Mouse (Mus musculus): ENCODE data around the gene Fam124a.
"Not testable (repeated sequence)": the region's sequence is repeated elsewhere in the genome, so short reads cannot be mapped to it uniquely, and the experiment has no call there.

The Fam124a gene

DNA sequence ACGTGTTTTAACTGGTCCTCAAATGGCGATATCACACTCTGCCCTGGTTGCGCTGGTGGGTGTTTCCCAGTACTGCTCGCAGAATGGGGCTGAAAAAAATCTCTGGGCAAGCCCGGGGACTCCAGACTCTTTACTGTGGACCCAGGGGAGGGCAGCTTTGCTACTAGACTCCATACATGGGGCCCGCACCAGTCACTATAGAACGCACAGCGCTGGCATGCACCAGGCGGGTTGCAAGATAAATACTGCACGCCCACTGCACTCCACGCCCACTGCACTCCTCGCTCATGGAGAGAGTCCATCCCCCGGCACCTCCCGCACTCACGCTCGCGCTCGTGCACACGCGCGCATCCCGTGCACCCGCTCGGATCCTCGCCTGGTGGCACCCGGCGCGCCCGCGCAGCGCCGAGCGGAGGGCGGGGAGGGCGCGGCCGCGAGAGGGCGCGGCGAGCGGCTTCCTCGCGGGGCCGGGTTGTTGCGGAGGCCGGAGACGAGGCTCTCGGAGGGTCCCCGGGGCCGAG lies at the start of gene Fam124a:
TSS of gene Fam124a (plus strand) at position 429 of the 521 bp plus-strand sequence.
- in situ Hi-C loops (cut with MboI, MseI): no loop called here

DNA sequence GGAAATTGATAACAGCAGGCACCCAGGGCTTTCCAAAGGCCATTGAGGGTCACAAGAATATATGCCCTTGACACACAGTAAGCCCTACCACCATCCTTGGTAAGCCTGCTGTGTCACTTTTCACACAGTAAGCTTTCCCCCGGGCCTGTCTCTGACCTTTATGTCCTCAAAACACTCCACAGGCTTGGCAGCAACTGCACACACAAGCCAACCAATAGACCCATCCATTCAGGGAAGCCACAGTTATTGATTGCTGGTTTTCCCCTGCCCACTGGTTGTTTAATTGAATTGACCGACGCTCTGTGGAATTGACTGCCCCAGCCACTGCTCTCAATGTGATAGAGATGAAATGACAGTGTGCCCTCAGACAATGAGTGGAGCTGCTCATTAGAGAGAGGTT lies 49.3 kb upstream of the Fam124a start:
- in situ Hi-C loops (cut with MboI, MseI): no loop called here

DNA sequence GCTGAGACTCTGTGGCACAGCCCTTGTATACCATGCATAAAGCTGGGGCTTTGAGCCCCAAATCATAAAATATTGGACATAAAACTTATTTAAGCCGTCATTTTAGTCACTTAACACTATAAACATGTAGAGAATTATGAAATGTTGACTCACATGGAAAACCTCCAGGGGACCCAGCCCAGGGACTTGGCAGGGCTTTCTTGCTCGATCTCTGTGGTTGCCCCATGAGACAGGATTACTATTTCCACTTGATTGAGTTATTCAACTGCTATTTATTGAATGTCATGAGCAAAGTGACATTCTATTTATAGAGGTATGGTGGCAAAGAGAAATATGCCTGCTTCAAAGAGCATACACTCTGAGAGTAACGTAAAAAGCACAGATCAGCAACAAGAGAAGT lies 46.2 kb upstream of the Fam124a start:
- in situ Hi-C loops (cut with MboI, MseI): no loop called here

DNA sequence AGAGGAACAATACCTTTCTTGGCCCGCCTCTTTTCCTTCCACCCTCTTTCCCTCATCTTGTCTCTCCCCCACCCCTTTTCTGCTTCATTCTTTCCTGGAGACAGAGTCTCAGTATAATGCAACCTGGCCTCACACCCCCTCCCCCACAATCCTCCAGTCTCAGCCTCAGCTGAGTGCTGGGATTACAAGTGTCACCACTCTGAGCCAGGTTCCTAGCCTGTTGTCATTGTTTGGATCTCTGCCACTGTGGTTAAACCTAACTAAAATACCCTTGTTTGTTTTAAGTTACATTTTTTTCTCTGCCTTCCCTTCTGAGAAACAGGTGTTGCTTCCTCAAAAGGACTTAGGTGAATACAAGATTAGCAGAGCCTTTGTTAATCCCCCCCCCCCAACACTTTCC lies 42.7 kb upstream of the Fam124a start:
- in situ Hi-C loops (cut with MboI, MseI): no loop called here

DNA sequence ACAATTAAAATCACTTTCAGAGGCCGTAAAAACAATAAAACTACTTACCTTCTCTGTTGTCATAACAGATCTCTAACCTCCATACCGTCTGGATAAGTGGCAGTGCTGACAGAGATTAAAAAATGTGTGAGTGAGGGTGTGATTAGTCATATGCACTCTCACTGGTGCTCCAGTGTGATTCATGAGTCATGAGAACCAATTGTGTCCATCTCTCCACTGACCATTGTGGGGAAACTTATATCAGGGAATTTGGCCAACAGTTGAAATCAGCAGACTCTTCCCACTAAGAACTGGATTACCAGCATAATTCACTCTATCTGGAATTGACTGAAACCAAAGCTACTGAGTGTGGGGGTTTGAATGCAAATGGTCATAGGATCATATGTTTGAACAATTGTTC lies 24.6 kb upstream of the Fam124a start:
- in situ Hi-C loops (cut with MboI, MseI): no loop called here

DNA sequence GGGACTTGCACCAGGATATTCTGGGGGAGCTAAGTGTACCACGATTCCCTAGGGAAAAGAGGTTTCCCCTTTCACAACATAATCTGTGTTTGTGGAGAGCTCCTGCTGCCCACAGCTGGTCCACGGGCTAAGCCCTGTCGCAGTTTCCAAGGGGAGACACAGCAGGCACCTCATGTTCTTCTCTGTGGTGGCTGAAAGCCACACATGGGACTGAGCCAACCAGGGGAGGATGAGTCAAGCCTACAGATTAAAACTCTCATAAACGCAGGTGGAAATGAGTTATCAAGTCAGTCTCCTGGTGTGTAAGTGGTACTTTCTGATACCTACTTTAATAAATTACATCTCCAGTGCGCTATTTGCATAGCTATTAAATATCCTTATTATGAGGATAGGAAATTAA lies 19.4 kb upstream of the Fam124a start:
- in situ Hi-C loops (cut with MboI, MseI): no loop called here

DNA sequence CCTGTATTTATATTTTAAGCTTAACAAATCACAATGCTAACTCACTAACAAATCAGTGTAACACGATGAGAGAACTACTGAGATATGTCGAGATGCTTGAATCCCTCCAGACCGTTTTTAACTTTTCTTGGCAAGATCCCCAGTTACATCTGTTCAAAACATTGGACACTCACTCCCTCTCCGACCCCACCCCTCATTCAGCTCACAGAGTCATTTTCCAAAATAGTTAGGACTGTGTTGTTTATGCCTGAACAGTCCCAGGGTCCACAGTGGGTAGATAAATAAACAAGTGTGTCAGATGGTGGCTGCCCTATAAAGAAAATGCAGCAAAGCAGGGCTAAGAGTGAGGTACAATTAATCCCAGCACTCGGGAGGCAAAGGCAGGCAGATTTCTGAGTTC lies 18.5 kb upstream of the Fam124a start:
- in situ Hi-C loops (cut with MboI, MseI): no loop called here

DNA sequence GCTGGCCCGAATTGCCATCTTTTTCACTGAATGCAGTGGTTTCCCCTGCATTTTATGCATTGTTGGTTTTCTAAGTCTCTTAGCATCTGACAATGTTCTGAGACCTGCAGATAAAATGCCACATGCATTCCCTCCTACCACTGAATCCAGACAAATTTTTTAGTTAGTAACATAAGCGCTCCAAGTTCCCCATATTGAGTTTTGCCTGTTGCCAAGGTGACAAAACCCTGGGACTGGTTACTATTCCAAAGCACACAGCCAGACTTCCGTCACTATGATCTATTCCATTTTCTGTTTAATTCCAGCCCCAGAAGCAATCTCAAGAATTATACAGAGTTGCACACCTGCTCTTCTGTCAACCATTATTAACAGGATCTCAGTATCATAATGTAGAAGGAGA lies 15.7 kb upstream of the Fam124a start:
- in situ Hi-C loops (cut with MboI, MseI): no loop called here

DNA sequence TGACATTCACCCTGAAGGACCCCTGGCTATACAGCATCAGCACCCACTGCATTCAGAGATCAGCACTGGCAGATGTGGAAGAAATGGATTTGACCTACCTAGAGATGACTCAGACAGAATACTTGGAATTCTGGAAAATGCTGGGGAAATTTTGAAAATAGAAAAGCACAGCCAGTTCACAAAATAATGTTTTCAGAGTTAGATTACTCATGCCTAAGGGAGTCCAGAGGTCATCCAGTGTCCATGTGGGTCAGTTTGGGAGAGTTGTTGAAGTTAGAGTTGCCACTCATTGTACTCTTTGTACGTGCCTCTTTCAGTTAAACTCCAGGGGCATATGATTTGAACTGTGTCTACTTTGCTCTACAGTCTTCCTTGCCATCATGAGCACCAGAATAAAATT lies 13.8 kb upstream of the Fam124a start:
- in situ Hi-C loops (cut with MboI, MseI): no loop called here

DNA sequence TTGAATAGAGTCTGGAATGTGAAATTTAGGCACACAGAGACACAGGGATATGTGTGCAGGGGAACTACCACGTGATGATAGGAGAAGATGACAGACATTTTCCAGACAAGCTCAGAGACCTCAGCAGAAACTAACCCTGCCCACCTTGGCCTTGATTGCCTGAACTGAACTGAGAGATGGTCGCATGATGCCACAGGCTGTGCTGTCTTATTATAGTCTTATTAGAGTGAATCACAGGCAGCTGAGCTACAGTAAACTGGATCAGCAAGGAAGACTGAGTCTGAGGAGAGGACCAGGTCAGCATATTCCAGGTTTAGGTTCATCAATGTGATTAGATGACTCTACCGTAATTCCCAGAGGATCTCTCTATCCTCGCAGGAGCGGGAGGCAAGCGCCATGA lies 9.2 kb upstream of the Fam124a start:
- in situ Hi-C loops (cut with MboI, MseI): no loop called here

DNA sequence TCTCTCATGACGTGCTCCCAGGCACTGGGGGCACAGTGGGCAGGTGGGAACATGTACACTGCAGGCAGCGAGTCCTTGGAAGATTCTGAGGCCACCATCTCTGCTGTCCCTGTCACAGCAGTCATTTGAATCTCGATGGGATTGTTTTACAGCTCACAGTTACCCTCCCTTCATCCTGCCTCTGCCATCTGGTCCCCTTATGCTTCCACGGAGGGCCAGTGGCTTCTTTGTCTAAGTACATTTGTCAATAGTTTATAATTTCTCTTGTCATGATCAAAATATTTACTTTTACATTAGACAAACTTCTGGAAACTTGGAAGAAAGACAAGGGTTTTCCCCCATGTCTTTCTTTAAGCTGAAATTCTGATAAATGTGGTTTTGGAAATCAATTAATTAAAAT lies 8.8 kb upstream of the Fam124a start:
- in situ Hi-C loops (cut with MboI, MseI): no loop called here

DNA sequence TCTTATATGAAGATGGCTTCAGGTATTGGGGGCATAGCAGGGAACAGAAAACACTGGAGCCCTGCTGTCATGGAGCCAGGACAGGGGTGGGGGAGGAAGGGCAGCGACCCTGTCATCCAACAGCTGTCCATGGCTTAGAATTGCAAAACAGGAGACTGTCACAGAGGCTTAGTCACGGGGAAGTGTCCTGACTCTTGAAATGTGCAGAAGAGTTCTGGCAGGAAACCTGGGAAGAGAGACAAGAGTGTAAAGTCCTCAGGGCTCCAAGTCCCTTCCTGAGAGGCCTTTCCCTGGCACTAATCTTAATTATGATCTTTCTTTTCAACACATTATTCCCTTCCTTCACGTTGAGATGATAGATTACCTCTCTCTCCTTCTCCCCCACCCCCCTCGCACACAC lies 5.4 kb upstream of the Fam124a start:
- in situ Hi-C loops (cut with MboI, MseI): no loop called here

DNA sequence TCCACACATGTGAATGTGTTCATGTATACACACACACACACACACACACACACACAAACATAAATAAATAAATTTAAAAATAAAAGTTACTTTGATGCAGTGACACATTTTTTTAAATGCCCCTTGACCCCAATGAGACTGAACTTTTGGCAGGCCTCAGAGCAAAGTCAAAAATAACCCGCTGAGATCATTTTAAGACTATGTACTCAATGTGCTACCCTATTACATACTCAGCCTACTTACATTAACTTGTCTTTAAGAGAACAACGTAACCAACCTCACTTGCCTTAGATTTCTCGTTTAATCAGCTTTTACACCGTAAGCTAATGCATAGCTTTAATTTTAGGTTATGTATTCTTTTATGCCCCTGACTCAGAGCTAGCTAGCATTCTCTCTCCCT lies 2.8 kb upstream of the Fam124a start:
- in situ Hi-C loops (cut with MboI, MseI): no loop called here

DNA sequence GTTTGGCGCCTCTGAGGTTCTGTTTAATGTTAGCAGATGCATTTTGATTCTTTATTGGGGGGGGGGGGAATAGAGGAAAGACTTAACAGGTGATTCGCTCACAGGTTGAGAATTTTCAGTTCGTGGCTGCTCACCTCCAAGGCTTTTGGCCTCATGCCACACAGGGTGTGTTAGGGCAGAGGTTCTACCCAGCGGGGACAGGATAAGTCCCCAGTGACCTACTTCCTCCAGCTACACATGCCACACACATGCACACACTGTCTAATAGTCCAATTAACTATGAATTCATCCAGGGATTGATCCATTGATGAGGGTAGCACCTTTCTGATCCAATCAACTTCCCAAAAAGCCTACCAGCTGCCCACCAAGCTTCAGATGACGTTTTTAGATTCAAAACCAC lies 1.8 kb upstream of the Fam124a start:
- in situ Hi-C loops (cut with MboI, MseI): no loop called here

DNA sequence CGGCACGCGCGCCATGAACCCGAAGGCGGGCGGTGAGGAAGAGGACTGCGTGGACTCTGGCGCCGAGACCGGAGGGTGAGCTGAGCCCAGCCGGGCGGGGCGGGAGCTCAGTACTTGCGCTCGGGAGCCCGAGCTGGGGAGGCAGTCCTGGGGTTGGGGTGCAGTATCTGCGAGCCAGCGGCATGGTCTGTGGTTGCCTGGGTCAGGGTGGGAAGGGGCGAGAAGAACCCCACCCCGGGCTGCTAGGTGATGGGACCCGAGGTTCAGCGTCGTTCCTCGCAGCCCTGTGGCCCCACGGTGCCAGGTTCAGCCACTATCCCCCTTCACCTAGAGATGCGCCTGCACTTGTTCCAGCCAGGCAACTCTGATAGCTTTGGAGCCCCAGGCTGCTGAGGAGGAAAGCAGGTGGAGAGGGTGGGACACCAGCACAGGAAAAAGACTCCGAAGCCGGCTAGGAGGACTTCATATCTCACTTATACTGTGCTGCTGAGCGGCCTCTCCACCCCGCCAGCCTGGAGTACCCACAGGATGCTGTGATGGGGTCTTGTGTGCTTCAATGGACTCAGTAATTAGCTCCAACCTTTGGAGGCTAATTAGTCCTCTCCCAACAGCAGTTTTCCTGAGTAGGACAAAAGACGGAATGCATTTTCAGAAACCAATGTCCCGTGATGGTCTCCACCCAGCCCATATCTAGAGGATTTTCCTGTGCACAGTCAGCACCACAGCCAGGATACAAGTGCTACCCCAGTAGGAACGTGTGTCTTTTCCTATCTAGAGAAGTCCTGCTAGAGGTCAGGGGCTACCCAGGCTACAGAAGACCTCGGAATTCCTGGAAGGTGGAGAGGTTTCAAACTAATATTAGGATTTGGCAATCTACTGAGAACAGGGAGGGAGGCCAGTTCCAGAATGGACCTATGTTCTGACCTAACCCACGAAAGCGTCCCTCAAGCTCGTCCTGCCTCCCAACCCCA lies 588 bp downstream of the Fam124a start:
- in situ Hi-C loops (cut with MboI, MseI): no loop called here

DNA sequence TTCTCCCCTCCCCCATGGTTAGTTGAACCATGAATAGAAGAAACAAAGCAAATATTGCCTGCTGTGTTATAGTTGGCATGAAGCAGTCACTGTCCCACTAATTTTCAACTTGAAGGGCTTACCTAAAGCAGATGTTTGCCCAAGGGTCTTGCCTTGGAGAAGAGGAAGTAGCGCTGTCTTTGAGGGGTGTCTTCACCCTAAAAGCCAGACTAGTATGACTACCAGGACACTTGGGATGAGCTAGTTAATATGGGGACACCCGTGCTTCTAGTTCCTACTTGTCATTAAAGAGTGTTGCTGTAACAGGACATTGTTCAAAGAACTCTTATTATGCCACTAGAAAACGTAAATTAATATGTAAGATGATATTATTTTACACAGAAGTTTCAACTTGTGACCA lies 1.6 kb downstream of the Fam124a start:
- in situ Hi-C loops (cut with MboI, MseI): no loop called here

DNA sequence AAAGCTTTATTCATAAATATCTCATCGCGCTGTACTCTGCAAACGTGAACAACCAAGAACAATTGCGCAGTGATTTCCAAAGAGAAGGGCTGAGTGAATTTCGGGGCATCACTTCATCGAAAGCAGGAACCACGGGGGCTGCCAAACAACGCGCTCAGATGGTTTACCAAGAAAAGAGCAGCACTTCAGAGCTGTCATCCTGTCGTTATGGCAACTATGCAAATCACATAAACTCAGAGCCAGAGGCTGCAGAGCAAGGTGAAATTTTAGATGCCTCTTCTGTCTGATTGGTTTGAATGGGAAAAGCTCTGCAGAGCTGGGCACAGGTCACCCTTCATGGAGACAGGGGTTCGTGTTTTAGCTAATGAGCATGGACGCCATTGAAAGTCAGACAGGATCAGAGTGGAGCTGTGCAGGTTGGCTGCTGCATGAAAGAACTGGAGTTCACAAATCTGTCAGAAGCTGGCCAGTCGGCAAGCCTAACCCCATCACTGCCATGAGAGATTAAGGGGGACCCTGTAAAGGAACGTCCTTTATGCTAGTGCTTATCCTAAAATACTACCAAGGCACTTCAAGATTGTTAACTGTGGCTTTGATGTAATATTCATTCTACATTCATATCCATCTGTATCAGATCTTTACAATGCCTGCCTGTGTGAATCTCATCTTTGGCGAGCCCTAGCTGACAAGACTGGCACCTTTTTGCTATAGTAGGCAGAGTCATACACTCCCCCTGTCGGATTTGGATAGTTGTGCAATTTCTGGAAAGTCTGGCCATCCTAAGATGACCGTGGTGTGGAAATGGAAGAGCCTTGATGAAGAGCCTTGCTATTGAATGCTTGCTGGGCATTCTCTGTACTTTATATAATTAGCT lies 6.6 kb downstream of the Fam124a start:
- in situ Hi-C loops (cut with MboI, MseI): no loop called here

DNA sequence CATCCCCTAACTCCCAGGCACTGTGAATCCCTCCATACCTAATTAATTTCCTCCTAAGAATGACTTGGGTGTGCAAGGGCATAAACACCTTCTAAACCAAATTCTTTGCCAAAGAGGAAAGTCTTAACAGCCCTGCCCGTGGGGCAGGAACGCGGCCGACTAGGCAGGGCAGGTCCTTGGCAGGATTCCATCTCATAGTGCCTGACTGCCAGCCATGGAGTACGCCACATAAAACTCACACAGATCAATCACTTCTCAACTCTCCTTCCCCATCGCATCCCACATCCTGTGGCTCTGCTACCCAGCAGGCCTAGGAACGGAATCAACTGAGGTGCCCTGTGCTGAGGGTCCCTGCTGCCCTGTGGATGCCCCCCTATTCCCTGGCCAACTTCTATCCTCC lies 8.1 kb downstream of the Fam124a start:
- in situ Hi-C loops (cut with MboI, MseI): no loop called here

DNA sequence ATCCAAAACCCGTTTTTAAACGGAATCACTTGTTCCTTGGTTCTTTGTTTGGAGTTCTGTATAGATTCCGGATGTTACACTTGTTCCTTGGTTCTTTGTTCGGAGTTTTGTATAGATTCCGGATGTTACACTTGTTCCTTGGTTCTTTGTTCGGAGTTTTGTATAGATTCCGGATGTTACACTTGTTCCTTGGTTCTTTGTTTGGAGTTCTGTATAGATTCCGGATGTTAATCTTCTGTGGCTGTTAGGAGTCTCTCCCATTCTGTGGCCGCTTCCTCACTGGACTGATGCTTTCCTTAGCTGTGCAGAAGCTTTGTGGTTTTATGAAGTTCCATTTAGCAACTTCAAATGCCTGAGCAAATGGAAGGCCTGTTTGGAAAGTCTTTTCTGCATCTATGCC lies 11.3 kb downstream of the Fam124a start, which contains the start of gene Gm4131:
TSS of gene Gm4131 (minus strand) at position 101 of the 400 bp plus-strand sequence.
- in situ Hi-C loops (cut with MboI, MseI): not testable (repeated sequence)

DNA sequence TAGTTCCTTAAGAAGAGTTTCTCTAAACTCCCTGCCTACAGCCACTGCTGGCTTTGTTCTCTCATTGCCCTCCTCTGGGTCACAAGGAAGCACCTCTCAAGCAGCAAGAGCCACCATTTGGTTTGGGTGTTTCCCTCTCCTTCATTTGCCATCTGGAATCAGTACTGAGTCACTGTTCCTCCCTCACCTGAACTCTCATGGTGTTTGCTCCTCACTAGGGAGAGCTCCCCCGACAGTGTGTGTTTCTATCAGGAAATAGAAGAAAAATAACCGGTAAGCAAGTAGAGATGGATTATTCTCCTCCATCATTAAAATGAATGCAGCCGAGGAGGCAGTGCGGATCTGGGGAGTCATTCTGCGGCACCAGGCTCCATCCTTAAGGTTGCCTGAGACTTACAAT lies 13.9 kb downstream of the Fam124a start:
- in situ Hi-C loops (cut with MboI, MseI): no loop called here

DNA sequence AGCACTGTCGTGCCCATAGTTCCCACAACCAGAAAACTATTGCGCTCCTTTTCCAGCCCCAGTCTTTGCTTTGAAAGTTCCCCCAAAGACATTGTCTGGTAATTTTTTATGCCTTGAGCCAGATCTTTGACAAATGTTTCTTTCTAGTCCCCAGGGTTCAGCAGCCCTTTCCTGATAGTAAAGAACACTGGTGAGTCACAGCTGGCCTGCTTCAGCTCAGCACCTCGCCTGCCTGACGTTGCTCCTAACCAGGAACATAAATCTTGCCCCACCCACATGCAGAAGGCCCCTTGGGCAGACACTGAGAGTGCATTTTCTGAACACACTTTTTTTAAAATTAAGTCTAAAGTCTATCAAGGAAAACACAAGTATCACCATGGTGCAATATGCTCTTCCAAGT lies 14.8 kb downstream of the Fam124a start:
- in situ Hi-C loops (cut with MboI, MseI): no loop called here

DNA sequence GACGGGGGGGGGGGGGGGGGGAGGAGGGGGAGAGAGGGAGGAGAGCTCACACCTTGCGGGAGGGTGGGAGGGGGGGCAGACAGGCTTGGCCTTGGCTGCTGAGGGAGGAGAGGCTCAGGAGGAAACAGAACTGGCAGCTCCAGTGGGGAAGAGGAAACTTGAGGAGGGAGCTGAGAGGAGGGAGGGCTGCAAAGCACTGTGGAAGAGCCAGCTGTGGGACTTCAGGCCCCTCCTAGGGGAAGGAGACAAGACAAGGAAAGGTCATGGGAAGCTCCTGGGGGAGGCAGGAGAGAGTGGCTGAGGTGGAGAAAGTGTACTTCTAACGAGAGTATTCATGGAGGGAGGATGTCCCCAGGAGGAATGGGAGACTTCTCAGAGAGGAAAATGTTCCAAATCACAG lies 17.9 kb downstream of the Fam124a start:
- in situ Hi-C loops (cut with MboI, MseI): no loop called here
